Mouse (Mus musculus): ENCODE measurements around the gene Satb2. TPM values are rescaled to one million over a fixed set of nuclear protein-coding genes. Genes with fewer than 3 reads are reported as not detected.

Gene Satb2
- polyA plus RNA-seq (2012; fragmentation: generic; extraction: Trizol), result 1.8 TPM

DNA sequence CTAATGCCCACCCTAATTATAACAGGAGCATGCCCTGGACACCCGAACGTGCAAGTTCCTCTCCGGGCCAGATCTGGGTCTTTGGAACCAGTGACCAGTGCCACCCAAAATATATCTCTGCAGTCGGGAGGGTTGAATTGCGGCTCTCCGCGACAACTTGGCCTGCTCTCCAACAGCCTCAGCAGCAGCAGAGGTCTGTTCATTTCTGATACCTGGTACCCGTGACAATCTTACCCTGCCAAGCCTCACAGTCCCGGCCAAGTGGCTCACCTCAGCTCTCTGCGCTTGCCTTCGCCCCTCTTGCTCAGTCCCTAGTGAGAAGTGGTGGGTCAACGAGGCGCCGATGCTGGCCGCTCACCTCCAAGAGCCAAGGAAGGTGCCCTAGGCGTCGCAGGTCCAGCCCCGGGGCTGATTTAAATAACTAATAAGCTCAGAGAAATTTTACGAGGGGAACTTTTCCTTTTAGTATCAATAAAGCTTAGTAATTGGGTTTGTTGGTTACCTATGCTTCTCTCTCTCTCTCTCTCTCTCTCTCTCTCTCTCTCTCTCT lies at the start of gene Satb2:
Gene Satb2 (minus strand): TSS at position 500 of the 550 bp plus-strand sequence.
- Histone ChIP-seq H3K4me3 (no peak within 1 kb of the TSS), H3ac (ENCODE audit: control insufficient read depth, insufficient read length) (no peak within 1 kb of the TSS), H3K27me3 (ENCODE audit: control insufficient read depth, insufficient read depth, insufficient read length) (no peaks in the 10 kb centered on the region), H3K4me2 (ENCODE audit: low read depth) (no peak within 1 kb of the TSS), H3K79me2 (ENCODE audit: control insufficient read depth, insufficient read depth) (no peaks in the 10 kb centered on the region), H3K36me3 (ENCODE audit: control insufficient read depth, insufficient read depth) (no peaks in the 10 kb centered on the region)
- no peak for TF ChIP-seq SRF (IDR thresholded peaks at IDR 0.05; ENCODE audit: control insufficient read depth, insufficient read length, low read depth)
- no peak for TF ChIP-seq POLR2AphosphoS2 (IDR thresholded peaks at IDR 0.05; ENCODE audit: insufficient read length, low read depth)
- TF ChIP-seq TCF12 (IDR thresholded peaks at IDR 0.05; ENCODE audit: insufficient read depth, poor library complexity, severe bottlenecking), result no peak
- TF ChIP-seq CEBPB (IDR thresholded peaks at IDR 0.05; ENCODE audit: insufficient read depth, poor library complexity, severe bottlenecking), result no peak
- no peak for TF ChIP-seq E2F4 (IDR thresholded peaks at IDR 0.05; ENCODE audit: insufficient read depth)

DNA sequence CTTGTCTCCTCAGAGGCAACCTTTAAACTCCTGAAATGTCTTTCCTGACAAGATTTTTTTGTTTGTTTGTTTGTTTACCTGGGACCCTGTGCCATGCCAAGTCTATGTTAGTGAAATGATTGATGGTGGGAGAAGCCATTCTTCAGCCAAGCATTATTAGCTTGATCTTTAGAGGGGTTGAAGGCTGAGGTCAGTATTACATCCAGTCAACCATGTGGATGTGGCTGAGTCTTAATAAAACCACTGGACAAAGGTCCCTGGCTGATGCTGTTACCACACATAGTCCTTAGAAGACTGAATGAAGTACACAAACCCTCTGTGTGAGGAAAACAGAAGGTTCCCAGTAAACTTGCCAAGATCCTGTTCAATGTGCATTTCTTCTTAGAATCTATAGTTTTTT lies 40.5 kb upstream of the Satb2 start:
- Histone ChIP-seq H3K79me2 (ENCODE audit: control insufficient read depth, insufficient read depth) (no peaks in the 10 kb centered on the region), H3K4me2 (ENCODE audit: low read depth) (no peak overlapping the region), H3ac (ENCODE audit: control insufficient read depth, insufficient read length) (no peak overlapping the region), H3K36me3 (ENCODE audit: control insufficient read depth, insufficient read depth) (no peaks in the 10 kb centered on the region), H3K27me3 (ENCODE audit: control insufficient read depth, insufficient read depth, insufficient read length) (no peaks in the 10 kb centered on the region), H3K4me3 (no peak overlapping the region)
- TF ChIP-seq USF1 (IDR thresholded peaks at IDR 0.05; ENCODE audit: low read depth), result no peak
- no peak for TF ChIP-seq MYOD1 (IDR thresholded peaks at IDR 0.05; ENCODE audit: control insufficient read depth in 1 of 3, insufficient read length in 2 of 3, low read depth in 2 of 3)
- TF ChIP-seq MYOG (IDR thresholded peaks at IDR 0.05; ENCODE audit: control insufficient read depth in 1 of 3, insufficient read depth in 1 of 3, insufficient read length in 2 of 3, low read depth in 2 of 3), result no peak
- TF ChIP-seq CEBPB (IDR thresholded peaks at IDR 0.05; ENCODE audit: insufficient read depth, poor library complexity, severe bottlenecking), result no peak
- no peak for TF ChIP-seq POLR2A (IDR thresholded peaks at IDR 0.05; ENCODE audit: insufficient read length, low read depth)
- no peak for TF ChIP-seq REST (IDR thresholded peaks at IDR 0.05; ENCODE audit: insufficient read depth, insufficient read length)
- TF ChIP-seq POLR2AphosphoS2 (IDR thresholded peaks at IDR 0.05; ENCODE audit: insufficient read length, low read depth), result no peak

GRCm38 (mm10) chr1:57013856-57014255 lies 35.4 kb upstream of the Satb2 start:
- H3K4me2 ChIP-seq (ENCODE audit: low read depth), result no peak overlapping the region
- no peaks in the 10 kb centered on the region for H3K27me3 ChIP-seq (ENCODE audit: control insufficient read depth, insufficient read depth, insufficient read length)
- no peaks in the 10 kb centered on the region for H3K79me2 ChIP-seq (ENCODE audit: control insufficient read depth, insufficient read depth)
- TF ChIP-seq POLR2AphosphoS2 (IDR thresholded peaks at IDR 0.05; ENCODE audit: insufficient read length, low read depth) (no peak), USF1 (IDR thresholded peaks at IDR 0.05; ENCODE audit: low read depth) (no peak)
- H3K4me3 ChIP-seq, result no peak overlapping the region
- no peak overlapping the region for H3ac ChIP-seq (ENCODE audit: control insufficient read depth, insufficient read length)
- H3K36me3 ChIP-seq (ENCODE audit: control insufficient read depth, insufficient read depth), result no peaks in the 10 kb centered on the region

DNA sequence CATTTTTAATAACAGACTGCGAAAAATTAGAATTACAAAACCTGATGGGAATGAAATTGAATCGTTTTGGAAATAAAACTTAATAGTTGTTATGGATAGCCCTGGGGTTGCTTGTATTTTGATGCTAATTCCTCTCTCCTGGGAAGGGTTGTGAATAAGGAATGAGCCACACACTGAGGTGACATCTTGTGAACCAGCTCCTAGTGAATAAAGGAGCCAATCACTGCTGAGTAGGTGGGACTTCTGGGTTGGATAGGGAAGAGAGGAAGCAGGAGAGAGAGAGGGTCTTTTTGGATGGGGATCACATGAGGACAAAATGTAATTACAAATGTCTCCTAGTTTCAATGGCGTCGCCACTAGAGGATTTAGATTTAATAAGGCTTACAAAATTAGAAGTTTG lies 30.7 kb upstream of the Satb2 start:
- no peak overlapping the region for H3ac ChIP-seq (ENCODE audit: control insufficient read depth, insufficient read length)
- no peaks in the 10 kb centered on the region for H3K36me3 ChIP-seq (ENCODE audit: control insufficient read depth, insufficient read depth)
- no peaks in the 10 kb centered on the region for H3K27me3 ChIP-seq (ENCODE audit: control insufficient read depth, insufficient read depth, insufficient read length)
- H3K4me3 ChIP-seq, result no peak overlapping the region
- no peak overlapping the region for H3K4me2 ChIP-seq (ENCODE audit: low read depth)
- no peak for TF ChIP-seq MAX (IDR thresholded peaks at IDR 0.05; ENCODE audit: low read depth)
- no peak for TF ChIP-seq MYOD1 (IDR thresholded peaks at IDR 0.05; ENCODE audit: control insufficient read depth in 1 of 3, insufficient read length in 2 of 3, low read depth in 2 of 3)
- no peak for TF ChIP-seq CEBPB (IDR thresholded peaks at IDR 0.05; ENCODE audit: insufficient read depth, poor library complexity, severe bottlenecking)
- H3K79me2 ChIP-seq (ENCODE audit: control insufficient read depth, insufficient read depth), result no peaks in the 10 kb centered on the region

DNA sequence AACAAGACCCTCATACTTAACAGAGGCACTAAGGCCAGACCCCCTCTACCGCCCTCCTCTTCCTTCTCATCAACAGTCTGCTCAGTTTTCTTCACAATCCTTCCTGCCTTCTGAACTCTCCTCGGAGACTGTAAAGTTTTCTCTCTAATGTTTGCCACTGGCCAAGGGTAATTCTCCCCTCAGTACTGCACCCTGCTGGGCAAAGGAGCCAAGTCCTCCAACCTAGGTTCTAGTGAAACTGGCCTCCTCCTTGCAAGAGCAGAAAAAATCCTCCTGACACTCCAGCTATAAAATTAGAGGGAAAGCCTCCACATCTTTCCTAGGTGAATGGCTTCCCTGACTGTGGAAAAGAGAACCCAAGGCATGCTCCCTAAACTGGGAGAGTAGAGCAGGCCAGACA lies 16.6 kb upstream of the Satb2 start:
- H3K4me2 ChIP-seq (ENCODE audit: low read depth), result no peak overlapping the region
- H3K79me2 ChIP-seq (ENCODE audit: control insufficient read depth, insufficient read depth), result no peaks in the 10 kb centered on the region
- no peak for TF ChIP-seq MYOD1 (IDR thresholded peaks at IDR 0.05; ENCODE audit: control insufficient read depth in 1 of 3, insufficient read length in 2 of 3, low read depth in 2 of 3)
- TF ChIP-seq CEBPB (IDR thresholded peaks at IDR 0.05; ENCODE audit: insufficient read depth, poor library complexity, severe bottlenecking), result no peak
- no peak overlapping the region for H3K4me3 ChIP-seq
- no peak overlapping the region for H3ac ChIP-seq (ENCODE audit: control insufficient read depth, insufficient read length)
- H3K27me3 ChIP-seq (ENCODE audit: control insufficient read depth, insufficient read depth, insufficient read length), result no peaks in the 10 kb centered on the region
- H3K36me3 ChIP-seq (ENCODE audit: control insufficient read depth, insufficient read depth), result no peaks in the 10 kb centered on the region

DNA sequence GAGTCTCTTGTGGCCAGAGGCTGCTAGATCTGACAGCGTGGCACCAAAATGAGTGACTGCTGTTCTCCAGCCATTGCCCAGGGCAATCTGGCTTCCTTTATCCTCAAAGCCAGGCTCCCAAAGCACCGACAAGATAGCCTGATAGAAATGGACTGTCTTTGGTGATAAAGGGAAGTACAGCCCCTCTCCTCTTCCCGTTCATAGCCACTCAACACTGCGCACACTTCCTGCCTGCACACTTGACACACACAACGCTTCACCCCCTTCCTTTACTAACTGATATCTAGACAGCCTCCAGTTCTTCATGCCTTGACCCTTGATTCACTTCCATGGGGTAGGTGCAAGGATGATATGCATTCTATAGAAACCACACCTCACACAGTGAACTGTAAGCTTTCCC lies 13.9 kb upstream of the Satb2 start:
- Histone ChIP-seq H3K79me2 (ENCODE audit: control insufficient read depth, insufficient read depth) (no peaks in the 10 kb centered on the region), H3K4me2 (ENCODE audit: low read depth) (no peak overlapping the region), H3K36me3 (ENCODE audit: control insufficient read depth, insufficient read depth) (no peaks in the 10 kb centered on the region)

More for the DNA sequence above, 13.9 kb upstream of the Satb2 start:
- H3ac ChIP-seq (ENCODE audit: control insufficient read depth, insufficient read length), result no peak overlapping the region
- no peaks in the 10 kb centered on the region for H3K27me3 ChIP-seq (ENCODE audit: control insufficient read depth, insufficient read depth, insufficient read length)
- no peak overlapping the region for H3K4me3 ChIP-seq
- no peak for TF ChIP-seq MYOG (IDR thresholded peaks at IDR 0.05; ENCODE audit: control insufficient read depth in 1 of 3, insufficient read depth in 1 of 3, insufficient read length in 2 of 3, low read depth in 2 of 3)
- no peak for TF ChIP-seq MAX (IDR thresholded peaks at IDR 0.05; ENCODE audit: low read depth)
- TF ChIP-seq POLR2AphosphoS2 (IDR thresholded peaks at IDR 0.05; ENCODE audit: insufficient read length, low read depth), result no peak
- no peak for TF ChIP-seq TCF12 (IDR thresholded peaks at IDR 0.05; ENCODE audit: insufficient read depth, poor library complexity, severe bottlenecking)
- no peak for TF ChIP-seq SRF (IDR thresholded peaks at IDR 0.05; ENCODE audit: control insufficient read depth, insufficient read length, low read depth)
- no peak for TF ChIP-seq MYOD1 (IDR thresholded peaks at IDR 0.05; ENCODE audit: control insufficient read depth in 1 of 3, insufficient read length in 2 of 3, low read depth in 2 of 3)
- TF ChIP-seq REST (IDR thresholded peaks at IDR 0.05; ENCODE audit: insufficient read depth, insufficient read length), result no peak
- TF ChIP-seq USF1 (IDR thresholded peaks at IDR 0.05; ENCODE audit: low read depth), result no peak
- no peak for TF ChIP-seq E2F4 (IDR thresholded peaks at IDR 0.05; ENCODE audit: insufficient read depth)
